Mouse (Mus musculus) CD4-positive, CD25-positive, alpha-beta regulatory T cell, adult 2 months (primary cell): Measurements from ENCODE around the gene C2cd2l.

ENCODE experiments used
- DNase-seq: peaks from one replicate; pipeline ENCODE4 v3.0.0-alpha.2; 2012; ENCODE audit warnings: low read depth, low spot score

C2cd2l gene

DNA sequence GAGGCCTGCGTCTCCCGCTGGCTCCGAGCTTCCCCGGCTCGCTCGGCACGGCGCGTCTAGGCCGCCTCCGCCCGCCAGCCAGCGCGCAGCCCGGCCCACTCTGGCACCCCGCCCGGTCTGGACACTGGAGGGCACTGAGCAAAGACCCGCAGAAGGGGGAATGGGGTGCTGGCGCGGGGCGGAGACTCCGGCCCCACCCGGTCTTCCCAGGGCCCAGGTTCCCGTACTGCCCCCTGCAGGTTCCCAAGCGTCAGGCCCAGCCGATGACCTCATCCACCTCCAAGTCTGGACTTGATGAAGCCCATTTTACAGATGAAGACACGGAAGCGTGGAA, 52.1 kb downstream of the C2cd2l start:
- DNase-seq = peak; percentile 94

DNA sequence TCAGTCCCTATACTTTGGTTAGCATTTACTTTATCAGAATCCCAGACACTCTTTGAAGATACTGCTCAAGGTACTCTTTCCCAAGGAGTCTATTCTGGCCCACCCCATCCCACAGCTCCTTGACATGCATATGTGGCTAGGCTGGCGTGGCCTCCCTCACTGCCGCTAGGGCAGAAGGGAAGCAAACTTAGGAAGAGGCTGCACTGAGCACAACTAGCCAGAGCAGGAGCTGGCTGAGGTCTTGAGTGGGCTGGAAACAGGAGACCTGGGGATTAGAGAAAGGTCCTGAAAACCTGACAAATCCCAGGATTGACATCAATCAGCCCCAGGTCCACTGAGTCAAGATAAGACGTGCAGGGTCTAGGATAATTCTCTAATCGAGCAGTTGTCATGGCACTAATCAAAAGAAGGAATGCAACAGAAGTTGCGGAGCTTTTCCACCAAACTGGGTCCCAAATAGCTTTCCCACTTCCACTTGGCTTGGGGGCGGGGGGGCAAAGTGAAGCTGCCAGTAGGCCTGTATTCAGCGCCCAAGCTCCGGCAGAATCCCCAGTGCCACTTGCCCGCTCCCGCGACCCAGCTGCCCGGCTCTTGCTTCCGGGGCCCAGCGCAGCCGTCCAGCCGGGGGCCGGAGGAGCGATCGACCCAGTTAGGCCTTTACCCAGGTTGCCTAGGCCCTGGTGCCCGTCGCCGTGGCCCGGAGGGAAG, 52.6 kb downstream of the C2cd2l start:
- DNase-seq = peak; percentile 23

DNA sequence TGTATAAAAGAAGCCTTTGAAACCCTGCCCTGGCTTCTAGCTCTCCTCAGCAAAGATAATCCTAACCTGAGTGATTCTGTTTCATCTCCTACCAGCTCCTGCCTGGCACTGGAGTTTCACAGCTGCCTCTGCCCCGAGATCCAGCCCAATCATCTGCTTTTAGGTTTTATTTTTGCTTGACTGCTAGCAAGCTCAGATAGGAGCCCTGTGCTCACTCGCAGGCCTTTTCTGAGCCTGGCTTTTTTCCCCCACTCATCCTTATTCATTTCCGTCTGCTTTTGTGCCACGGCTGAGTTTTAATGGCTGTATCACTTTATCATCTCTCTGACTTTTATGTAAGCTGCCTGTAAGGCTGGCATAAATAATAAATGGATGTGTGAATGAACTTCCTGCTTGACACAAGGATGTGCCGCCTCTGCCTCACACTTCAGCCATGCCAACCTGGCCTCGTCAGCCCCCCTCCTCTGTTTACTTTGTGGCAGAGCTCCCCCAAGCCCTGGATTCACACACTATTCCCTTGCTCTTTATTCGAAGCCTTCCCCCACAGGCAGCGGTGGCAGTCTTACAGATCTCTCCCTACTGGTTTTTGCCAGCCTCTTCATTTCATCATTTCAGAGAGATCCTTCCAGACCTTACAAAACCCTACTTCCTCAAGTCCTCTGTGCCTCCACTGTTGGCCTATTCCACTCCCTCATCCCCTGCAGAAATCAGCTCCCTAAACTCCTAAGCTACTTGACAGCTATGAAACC, 53.4 kb downstream of the C2cd2l start:
- DNase-seq = no peak

DNA sequence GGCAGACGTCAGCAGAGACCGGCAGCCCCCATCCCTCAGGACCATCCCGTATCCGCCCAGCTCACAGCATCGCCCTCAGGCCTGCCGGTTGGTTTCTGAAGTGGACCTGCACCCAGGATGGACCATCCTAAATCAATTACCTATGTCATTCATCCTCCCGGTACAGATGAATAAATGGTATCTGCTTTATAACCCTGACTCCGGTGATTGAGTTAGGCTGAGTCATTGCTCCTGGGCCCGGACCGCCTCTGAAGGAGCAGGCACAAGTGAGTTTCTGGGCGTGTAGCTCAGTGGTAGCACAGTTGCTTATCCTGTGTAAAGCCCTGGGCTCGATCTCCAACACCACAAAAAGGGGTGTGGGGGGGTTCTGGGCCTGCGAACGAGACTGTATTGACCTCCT, 58.7 kb downstream of the C2cd2l start:
- no peak for DNase-seq
